Mouse (Mus musculus) c-Kit-positive CD71-positive TER-119-negative erythroid progenitor cells, embryonic 14.5 days (primary cell): ENCODE data around the gene Celsr2.

Experiments
- DNase-seq: peaks from one replicate; pipeline ENCODE4 v3.0.0-alpha.2; 2013; ENCODE audit warnings: low read depth

Gene Celsr2

DNA sequence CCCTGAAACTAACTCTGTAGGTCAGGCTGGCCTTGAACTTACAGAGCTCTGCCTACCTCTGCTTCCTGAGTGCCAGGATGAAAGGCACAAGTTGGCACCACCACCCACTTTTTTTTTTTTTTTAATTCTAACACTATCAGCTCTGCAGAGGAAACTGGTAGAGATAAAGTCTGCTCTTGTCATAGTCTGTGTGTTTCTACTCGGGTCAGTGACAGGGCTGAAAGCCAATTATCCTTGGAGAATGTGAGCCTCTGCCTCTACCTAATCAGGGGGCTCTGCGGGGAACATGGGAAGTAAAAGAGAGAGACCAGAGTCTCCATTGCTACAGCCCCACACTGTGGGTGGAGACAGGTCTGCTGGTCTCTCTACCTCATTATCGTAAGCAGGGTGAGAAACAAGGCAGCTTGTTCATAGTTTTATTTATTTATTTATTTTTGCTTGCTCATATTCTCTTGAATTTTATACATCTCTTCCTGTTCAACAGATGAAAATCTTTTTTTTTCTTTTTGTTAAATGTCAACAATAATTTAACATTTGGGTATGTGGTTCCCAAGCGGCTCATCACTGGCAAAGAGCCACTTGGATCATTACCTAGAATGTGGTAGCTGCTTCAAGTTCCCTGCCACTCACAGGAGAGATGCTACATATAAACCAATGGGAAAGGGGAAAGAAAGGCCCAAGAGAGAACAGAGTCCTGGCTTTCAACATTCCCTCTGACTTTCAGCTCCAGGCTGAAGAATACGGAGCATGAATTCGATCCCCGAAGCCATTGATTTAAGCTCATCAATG is 36.3 kb downstream of the Celsr2 start:
- DNase-seq = no peak

- DNase-seq = no peak
Observed at GRCm38 (mm10) chr3:108372691-108373090, 42.7 kb downstream of the Celsr2 start.

DNA sequence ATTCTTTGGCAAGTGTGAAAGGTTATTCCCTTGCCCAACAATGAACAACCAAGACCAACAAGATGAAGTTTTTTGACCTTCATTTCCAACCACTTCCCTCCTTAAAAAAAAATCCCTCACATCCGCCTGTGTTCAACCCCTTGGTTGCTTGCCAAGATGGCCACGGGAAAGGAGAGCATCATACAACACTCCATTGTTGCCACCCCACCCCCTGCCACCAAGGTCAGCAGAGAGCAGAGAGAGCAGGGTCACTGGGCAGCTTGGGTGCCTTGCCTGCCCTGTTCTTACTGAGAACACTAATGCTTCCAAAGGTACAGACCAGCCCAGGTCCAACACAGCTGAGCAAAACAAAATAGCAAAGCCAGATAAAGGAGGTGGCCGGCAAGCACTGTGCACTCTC is 43.1 kb downstream of the Celsr2 start:
- no peak for DNase-seq

DNA sequence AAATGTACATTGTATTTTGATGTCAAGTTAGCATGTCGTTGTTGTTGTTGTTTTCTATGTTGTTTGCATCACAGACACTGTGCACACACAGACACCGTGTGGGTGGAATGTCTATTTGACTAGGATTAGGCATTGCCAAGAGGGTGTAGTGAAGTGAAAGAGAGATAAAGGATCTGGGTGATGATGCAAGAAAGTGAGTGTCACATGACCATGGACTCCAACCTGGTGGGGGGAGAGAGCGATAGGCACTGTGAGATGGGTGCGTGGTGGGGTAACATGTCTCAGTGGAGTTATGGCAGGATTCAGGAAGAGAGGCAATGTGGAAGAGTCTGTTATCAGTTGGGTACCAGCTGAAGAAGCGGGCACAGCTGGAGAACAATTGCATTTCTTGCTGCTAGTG is 46.6 kb downstream of the Celsr2 start:
- DNase-seq = no peak

GRCm38 (mm10) chr3:108367828-108368227 is 47.5 kb downstream of the Celsr2 start:
- no peak for DNase-seq

DNA sequence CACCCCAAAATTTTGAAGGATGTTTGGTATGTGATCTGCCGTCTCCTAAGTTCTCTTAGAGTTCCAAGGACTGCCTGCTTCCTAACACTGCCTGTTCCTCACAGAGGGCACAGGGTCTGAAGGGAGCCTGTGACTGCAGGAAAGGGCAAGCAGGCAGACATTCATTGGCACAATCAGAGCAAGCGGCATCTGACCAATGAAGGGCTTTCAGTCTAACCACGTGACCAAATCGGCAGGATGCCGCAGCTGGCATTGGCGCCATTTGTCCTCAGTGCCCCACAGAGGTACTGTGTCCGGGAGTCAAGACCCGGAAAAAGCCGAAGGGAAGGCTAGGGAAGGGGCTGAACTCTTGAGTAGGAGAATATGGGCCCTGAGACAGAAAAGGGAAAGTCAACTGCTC is 48.2 kb downstream of the Celsr2 start:
- no peak for DNase-seq

DNA sequence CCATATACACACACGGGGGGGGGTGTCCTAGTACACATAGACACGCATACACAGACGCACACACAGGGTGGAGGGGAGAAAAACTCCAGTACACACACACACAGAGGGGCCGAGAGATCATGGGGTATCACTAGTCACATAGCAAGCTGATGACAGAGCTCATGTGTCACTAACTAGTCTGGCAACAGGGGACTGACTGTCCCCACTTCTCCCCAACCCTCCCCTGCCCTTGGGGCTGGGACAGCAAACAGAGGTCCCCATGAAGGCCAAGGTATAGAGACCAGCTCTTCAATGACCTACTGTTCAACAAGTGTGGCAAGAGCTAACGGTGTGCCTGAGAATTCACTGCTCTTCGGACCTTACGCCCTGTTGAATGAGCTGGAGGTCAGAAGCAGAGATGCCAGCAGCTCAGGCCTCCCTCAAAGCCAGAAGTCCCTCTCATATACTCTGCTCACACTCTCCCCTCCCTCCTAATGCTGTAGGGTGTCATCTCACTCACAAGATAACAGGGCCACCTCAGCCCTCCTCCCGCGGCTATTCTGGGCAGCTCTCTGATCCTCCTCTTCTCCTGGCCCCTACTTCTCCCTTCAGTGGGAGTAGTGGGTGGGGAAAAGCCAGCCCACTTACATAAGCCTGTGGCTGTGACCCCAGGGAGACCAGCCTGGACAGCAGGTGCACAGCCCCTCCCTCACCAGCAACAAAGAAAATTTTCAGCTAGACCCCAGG is 50.9 kb downstream of the Celsr2 start, which contains the start of gene Mybphl:
TSS of gene Mybphl (plus strand) at position 642 of the 726 bp plus-strand sequence.
- DNase-seq = no peak

- no peak for DNase-seq
Observed at GRCm38 (mm10) chr3:108363626-108364025, 51.7 kb downstream of the Celsr2 start.

DNA sequence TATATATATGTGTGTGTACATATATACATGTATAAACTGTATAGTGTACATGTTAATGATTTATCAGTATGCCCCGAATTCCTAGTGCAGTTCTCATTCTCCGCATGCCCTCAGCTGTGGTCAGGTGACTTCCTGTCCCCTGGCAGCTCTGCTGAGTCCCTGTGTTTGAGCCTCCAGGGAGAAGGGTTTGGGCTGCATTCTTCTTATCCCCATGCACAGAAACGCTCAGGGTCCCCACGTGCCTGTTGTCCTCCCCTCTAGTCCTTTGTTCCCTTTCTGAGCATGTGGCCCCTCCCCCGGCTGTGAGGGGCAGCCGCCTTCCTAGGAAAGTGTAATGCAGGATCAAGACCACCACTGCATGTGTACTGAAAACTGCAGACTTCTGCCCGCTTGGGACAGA is 54.5 kb downstream of the Celsr2 start:
- no peak for DNase-seq

- DNase-seq = no peak
Observed at GRCm38 (mm10) chr3:108358445-108358844, 56.9 kb downstream of the Celsr2 start.

DNA sequence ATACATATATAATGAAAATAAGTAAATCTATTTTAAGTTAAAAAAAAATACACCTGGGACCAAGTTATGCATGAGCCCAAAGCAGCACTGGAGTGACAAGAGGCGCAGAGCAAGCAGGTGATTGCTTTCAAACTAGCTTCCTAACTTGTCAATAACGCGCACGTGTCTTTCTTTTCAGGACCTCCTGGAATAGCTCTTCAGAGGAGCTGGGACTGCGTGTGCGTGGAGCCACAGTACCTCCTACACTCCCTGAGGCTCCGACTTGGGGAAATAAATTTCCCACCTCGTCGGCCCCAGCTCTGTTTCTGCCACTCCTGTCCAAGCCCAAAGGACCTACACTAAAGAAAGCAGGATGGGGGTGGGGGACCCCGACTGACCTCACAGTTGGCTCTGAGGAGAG is 58.3 kb downstream of the Celsr2 start:
- DNase-seq = no peak

DNA sequence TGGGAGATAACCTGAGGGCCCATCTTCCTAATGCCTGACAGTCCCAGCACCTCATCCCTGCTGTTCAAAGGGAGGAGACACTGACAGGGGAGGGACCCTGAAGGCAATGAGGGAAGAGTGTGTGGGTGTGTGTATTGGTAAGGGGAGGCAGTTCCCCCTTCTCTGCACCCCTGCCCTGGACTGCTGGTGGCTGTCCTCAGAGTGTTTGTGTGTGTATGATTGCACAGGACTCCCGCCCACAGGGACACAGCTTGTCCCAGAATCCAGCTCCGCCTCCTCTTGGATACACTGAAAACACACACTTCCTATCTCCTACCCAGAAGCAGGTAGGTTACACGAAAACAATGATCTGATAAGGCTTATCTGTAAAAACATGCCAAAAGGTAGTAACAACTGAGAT is 60.1 kb downstream of the Celsr2 start:
- no peak for DNase-seq

- DNase-seq = no peak
Observed at GRCm38 (mm10) chr3:108348376-108348775, 67.0 kb downstream of the Celsr2 start.

DNA sequence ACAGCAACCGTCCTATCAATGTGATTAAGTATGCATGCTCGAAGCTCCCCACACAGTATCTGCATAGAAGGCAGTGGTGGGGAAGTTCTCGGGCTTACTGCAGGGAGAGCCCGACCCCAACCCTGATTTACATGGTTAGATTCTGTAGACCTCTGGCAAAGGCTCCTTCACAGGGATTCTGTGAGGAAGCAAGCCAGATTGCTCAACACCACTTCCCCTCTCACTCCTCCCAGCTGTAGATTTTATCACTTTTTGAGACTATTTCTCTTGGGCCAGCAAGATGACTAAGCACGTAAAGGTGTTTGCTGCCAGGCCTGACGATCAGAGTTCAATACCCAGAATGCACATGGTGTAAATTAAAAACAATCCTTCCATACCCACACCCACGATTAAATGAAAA is 69.5 kb downstream of the Celsr2 start:
- no peak for DNase-seq

- DNase-seq = no peak
Observed at GRCm38 (mm10) chr3:108342185-108342584, 73.2 kb downstream of the Celsr2 start.

GRCm38 (mm10) chr3:108341040-108341439 is 74.3 kb downstream of the Celsr2 start:
- no peak for DNase-seq
